Mouse (Mus musculus): ENCODE results near the gene Cdhr2.

Gene Cdhr2

GRCm38 (mm10) chr13:54701243-54701642 lies at the start of gene Cdhr2:
Gene Cdhr2 (plus strand): TSS chr13:54701461.
- no peak for DNase-seq (ENCODE audit: low read depth, low spot score)

GRCm38 (mm10) chr13:54660877-54661276 lies 40.4 kb upstream of the Cdhr2 start:
- no peak for DNase-seq (ENCODE audit: low read depth, low spot score)

- no peak for DNase-seq (ENCODE audit: low read depth, low spot score)
Observed at GRCm38 (mm10) chr13:54661358-54661757, 39.9 kb upstream of the Cdhr2 start.

GRCm38 (mm10) chr13:54663999-54664398 lies 37.3 kb upstream of the Cdhr2 start:
- no peak for DNase-seq (ENCODE audit: low read depth, low spot score)

- no peak for DNase-seq (ENCODE audit: low read depth, low spot score)
Observed at GRCm38 (mm10) chr13:54664509-54664908, 36.8 kb upstream of the Cdhr2 start.

GRCm38 (mm10) chr13:54665062-54665461 lies 36.2 kb upstream of the Cdhr2 start:
- DNase-seq (ENCODE audit: low read depth, low spot score): no peak

- DNase-seq (ENCODE audit: low read depth, low spot score): peak; percentile 63
Observed at GRCm38 (mm10) chr13:54670491-54670890, 30.8 kb upstream of the Cdhr2 start.

- DNase-seq (ENCODE audit: low read depth, low spot score): no peak
Observed at GRCm38 (mm10) chr13:54675895-54676590, 25.2 kb upstream of the Cdhr2 start.

- no peak for DNase-seq (ENCODE audit: low read depth, low spot score)
Observed at GRCm38 (mm10) chr13:54678263-54678662, 23.0 kb upstream of the Cdhr2 start.

- no peak for DNase-seq (ENCODE audit: low read depth, low spot score)
Observed at GRCm38 (mm10) chr13:54680184-54680853, 20.9 kb upstream of the Cdhr2 start.

GRCm38 (mm10) chr13:54681291-54681690 lies 20.0 kb upstream of the Cdhr2 start:
- DNase-seq (ENCODE audit: low read depth, low spot score): no peak

GRCm38 (mm10) chr13:54683301-54683700 lies 18.0 kb upstream of the Cdhr2 start:
- no peak for DNase-seq (ENCODE audit: low read depth, low spot score)

GRCm38 (mm10) chr13:54684140-54684896 lies 16.9 kb upstream of the Cdhr2 start:
- no peak for DNase-seq (ENCODE audit: low read depth, low spot score)

- DNase-seq (ENCODE audit: low read depth, low spot score): peak; percentile 42
Observed at GRCm38 (mm10) chr13:54685174-54685573, 16.1 kb upstream of the Cdhr2 start.

GRCm38 (mm10) chr13:54686139-54687053 lies 14.9 kb upstream of the Cdhr2 start:
- DNase-seq (ENCODE audit: low read depth, low spot score): peak; percentile 60

GRCm38 (mm10) chr13:54687096-54687495 lies 14.2 kb upstream of the Cdhr2 start:
- peak; percentile 81 for DNase-seq (ENCODE audit: low read depth, low spot score)

GRCm38 (mm10) chr13:54687575-54688424 lies 13.5 kb upstream of the Cdhr2 start:
- peak; percentile 99 for DNase-seq (ENCODE audit: low read depth, low spot score)

- DNase-seq (ENCODE audit: low read depth, low spot score): no peak
Observed at GRCm38 (mm10) chr13:54690151-54690740, 11.0 kb upstream of the Cdhr2 start.

GRCm38 (mm10) chr13:54691737-54692136 lies 9.5 kb upstream of the Cdhr2 start:
- no peak for DNase-seq (ENCODE audit: low read depth, low spot score)
